Mouse (Mus musculus): ENCODE results near the gene Zfp85. TPM values are rescaled to one million over a fixed set of nuclear protein-coding genes. Genes with fewer than 3 reads are reported as not detected.

Gene Zfp85
- total RNA-seq, 2 experiments from 2014 or later, result 0.23 to 4.2 TPM

Other genes with a start within 250 kb of the Zfp85 start
- gene Gm26965, start 229.1 kb downstream of the Zfp85 start, total RNA-seq (2015; ENCODE audit: low replicate concordance), result not detected in 2 replicates
- not detected in 2 replicates for gene Gm26965, start 229.1 kb downstream of the Zfp85 start, total RNA-seq (2017; ENCODE audit: low replicate concordance)
- gene Zfp87, start 229.1 kb downstream of the Zfp85 start, total RNA-seq (2015; ENCODE audit: low replicate concordance), result 5.0 and 11.3 TPM in 2 replicates
- gene Zfp87, start 229.1 kb downstream of the Zfp85 start, total RNA-seq (2017; ENCODE audit: low replicate concordance), result 2.0 and 6.7 TPM in 2 replicates
- 5.8 and 9.2 TPM in 2 replicates for gene Zfp748, start 201.4 kb downstream of the Zfp85 start, total RNA-seq (2015; ENCODE audit: low replicate concordance)
- gene Zfp748, start 201.4 kb downstream of the Zfp85 start, total RNA-seq (2017; ENCODE audit: low replicate concordance), result 4.2 and 7.1 TPM in 2 replicates
- 4.2 and 6.5 TPM in 2 replicates for gene Zfp729b, start 145.5 kb downstream of the Zfp85 start, total RNA-seq (2015; ENCODE audit: low replicate concordance)
- gene Zfp729b, start 145.5 kb downstream of the Zfp85 start, total RNA-seq (2017; ENCODE audit: low replicate concordance), result 3.0 and 5.1 TPM in 2 replicates
- gene Gm49345, start 117.5 kb downstream of the Zfp85 start, total RNA-seq (2015; ENCODE audit: low replicate concordance), result not detected in 2 replicates
- 0.13 TPM in 1 of 2 replicates, not detected in the other for gene Gm49345, start 117.5 kb downstream of the Zfp85 start, total RNA-seq (2017; ENCODE audit: low replicate concordance)
- 1.3 and 4.3 TPM in 2 replicates for gene Zfp729a, start 117.4 kb downstream of the Zfp85 start, total RNA-seq (2015; ENCODE audit: low replicate concordance)
- 1.2 and 6.0 TPM in 2 replicates for gene Zfp729a, start 117.4 kb downstream of the Zfp85 start, total RNA-seq (2017; ENCODE audit: low replicate concordance)
- gene Zfp738, start 68.2 kb downstream of the Zfp85 start, total RNA-seq (2015; ENCODE audit: low replicate concordance), result 1.3 and 7.2 TPM in 2 replicates
- gene Zfp738, start 68.2 kb downstream of the Zfp85 start, total RNA-seq (2017; ENCODE audit: low replicate concordance), result 1.1 and 1.4 TPM in 2 replicates
- 0.42 and 4.7 TPM in 2 replicates for gene Zfp65, start 26.1 kb downstream of the Zfp85 start, total RNA-seq (2015; ENCODE audit: low replicate concordance)
- gene Zfp65, start 26.1 kb downstream of the Zfp85 start, total RNA-seq (2017; ENCODE audit: low replicate concordance), result 0.39 and 1.6 TPM in 2 replicates
- not detected in 2 replicates for gene Zfp493, start 24.5 kb upstream of the Zfp85 start, total RNA-seq (2015; ENCODE audit: low replicate concordance)
- gene Zfp493, start 24.5 kb upstream of the Zfp85 start, total RNA-seq (2017; ENCODE audit: low replicate concordance), result 0.39 and 0.76 TPM in 2 replicates
- gene Zfp273, start 58.5 kb upstream of the Zfp85 start, total RNA-seq (2015; ENCODE audit: low replicate concordance), result 1.8 and 11.3 TPM in 2 replicates
- gene Zfp273, start 58.5 kb upstream of the Zfp85 start, total RNA-seq (2017; ENCODE audit: low replicate concordance), result 2.2 TPM in 1 of 2 replicates, not detected in the other
- not detected in 2 replicates for gene Gm10037, start 75.9 kb upstream of the Zfp85 start, total RNA-seq (2015; ENCODE audit: low replicate concordance)
- not detected in 2 replicates for gene Gm10037, start 75.9 kb upstream of the Zfp85 start, total RNA-seq (2017; ENCODE audit: low replicate concordance)
- gene BC048507, start 108.1 kb upstream of the Zfp85 start, total RNA-seq (2015; ENCODE audit: low replicate concordance), result not detected in 2 replicates
- not detected in 2 replicates for gene BC048507, start 108.1 kb upstream of the Zfp85 start, total RNA-seq (2017; ENCODE audit: low replicate concordance)

Data from erythroid progenitor cell, adult 5-6 weeks (primary cell).